Mouse (Mus musculus) thymus, adult 2 months (tissue): ENCODE data around the gene Slx1b.

Source experiments
- CTCF ChIP-seq: fragments of 200-500 bp; IDR thresholded peaks from 2 replicates; pipeline ENCODE4 v1.5.1; 2012; ENCODE audit warnings: mild to moderate bottlenecking, control low read depth, low read length, moderate library complexity, borderline replicate concordance; ENCODE audit not compliant: control insufficient read depth, poor library complexity, insufficient read depth; ENCODE audit errors: extremely low read depth
- POLR2A ChIP-seq: fragments of 200-500 bp; IDR thresholded peaks from 2 replicates; pipeline ENCODE4 v1.6.1; 2012; ENCODE audit warnings: mild to moderate bottlenecking, low read length, control low read depth, moderate library complexity; ENCODE audit not compliant: control insufficient read depth, poor library complexity, insufficient read depth; ENCODE audit errors: extremely low read depth

GRCm38 (mm10) chr7:126696886-126697285 lies 1.3 kb upstream of the Slx1b start:
- TF ChIP-seq CTCF (no peak), POLR2A (no peak)
